Mouse (Mus musculus): ENCODE results near the gene Zfp57. TPM values are rescaled to one million over a fixed set of nuclear protein-coding genes. Genes with fewer than 3 reads are reported as not detected.
A peak's percentile ranks its signal among the peaks of the same experiment; 100 is the strongest.

Gene Zfp57
- polyA plus RNA-seq, 1 experiment from 2014 or later: 10.0 TPM

- no peak overlapping the region for H3K27ac ChIP-seq (replicated peaks)
- DNase-seq (ENCODE audit: low spot score) (no peak), ATAC-seq (ENCODE audit: low FRiP score, low TSS enrichment) (no peak)
- H3K4me3 ChIP-seq (ENCODE audit: low read depth, low read length): no peak overlapping the region
- H3K9me3 ChIP-seq (ENCODE audit: control insufficient read depth, low read length): no peaks in the 10 kb centered on the region
- H3K27me3 ChIP-seq (ENCODE audit: control insufficient read depth, insufficient read depth, low read length): no peaks in the 10 kb centered on the region
- no peaks in the 10 kb centered on the region for H3K4me1 ChIP-seq (replicated peaks; ENCODE audit: control insufficient read depth, insufficient read depth)
- H3K9ac ChIP-seq (ENCODE audit: low read length): no peak overlapping the region
- 65% methylated on average over 1 of the region's 1 CpGs for WGBS
- H3K4me2 ChIP-seq (replicated peaks; ENCODE audit: low read depth): no peak overlapping the region
- H3K36me3 ChIP-seq (ENCODE audit: control insufficient read depth, insufficient read depth, low read length): no peaks in the 10 kb centered on the region
- TF ChIP-seq CTCF (IDR thresholded peaks at IDR 0.05; ENCODE audit: low read depth): no peak
- no peak for TF ChIP-seq EP300 (optimal IDR thresholded peaks at IDR 0.05)
Measured at GRCm38 (mm10) chr17:36966875-36967274, 34.1 kb upstream of the Zfp57 start.

DNA sequence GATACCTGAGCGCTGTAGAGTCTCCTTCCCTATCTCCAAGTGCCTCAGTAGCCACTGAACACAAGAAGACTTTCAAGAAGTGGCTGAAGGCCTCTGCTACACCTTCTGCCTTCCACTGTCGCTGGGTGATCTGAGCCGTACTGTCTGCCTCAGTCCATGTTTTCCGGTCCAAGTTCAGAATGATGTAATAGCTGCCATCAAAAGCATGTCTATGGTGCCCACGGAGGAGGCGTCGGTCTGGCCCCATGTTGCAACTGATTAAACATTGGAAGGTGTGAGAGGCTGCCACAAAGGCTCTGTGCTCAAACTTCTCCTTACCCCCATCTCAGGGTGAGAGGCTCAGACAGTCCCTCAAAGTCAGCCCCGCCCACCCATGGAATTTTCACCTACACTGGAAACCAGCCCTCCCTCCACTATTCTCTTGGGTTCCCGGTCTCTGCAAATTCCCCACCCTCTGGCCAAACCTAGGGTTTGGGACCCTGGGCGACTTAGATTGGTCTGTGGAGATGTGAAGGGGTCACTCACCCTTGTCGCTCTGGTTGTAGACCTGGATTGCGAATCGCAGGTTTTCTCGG lies 30.6 kb upstream of the Zfp57 start:
- Histone ChIP-seq H3K9me3 (ENCODE audit: control insufficient read depth, low read length) (no peaks in the 10 kb centered on the region), H3K27me3 (ENCODE audit: control insufficient read depth, insufficient read depth, low read length) (no peaks in the 10 kb centered on the region), H3K27ac (replicated peaks) (no peak overlapping the region), H3K4me2 (replicated peaks; ENCODE audit: low read depth) (no peak overlapping the region), H3K9ac (ENCODE audit: low read length) (no peak overlapping the region), H3K4me1 (replicated peaks; ENCODE audit: control insufficient read depth, insufficient read depth) (no peaks in the 10 kb centered on the region), H3K4me3 (ENCODE audit: low read depth, low read length) (no peak overlapping the region), H3K36me3 (ENCODE audit: control insufficient read depth, insufficient read depth, low read length) (no peaks in the 10 kb centered on the region)
- WGBS: 71% methylated on average over 14 of the region's 14 CpGs
- DNase-seq (ENCODE audit: low spot score) (no peak), ATAC-seq (ENCODE audit: low FRiP score, low TSS enrichment) (no peak)
- TF ChIP-seq EP300 (optimal IDR thresholded peaks at IDR 0.05) (no peak), CTCF (IDR thresholded peaks at IDR 0.05; ENCODE audit: low read depth) (no peak)

GRCm38 (mm10) chr17:36971172-36971850 lies 29.7 kb upstream of the Zfp57 start:
- Histone ChIP-seq H3K27ac (replicated peaks) (no peak overlapping the region), H3K4me1 (replicated peaks; ENCODE audit: control insufficient read depth, insufficient read depth) (no peaks in the 10 kb centered on the region), H3K27me3 (ENCODE audit: control insufficient read depth, insufficient read depth, low read length) (no peaks in the 10 kb centered on the region), H3K4me2 (replicated peaks; ENCODE audit: low read depth) (no peak overlapping the region), H3K4me3 (ENCODE audit: low read depth, low read length) (no peak overlapping the region), H3K36me3 (ENCODE audit: control insufficient read depth, insufficient read depth, low read length) (no peaks in the 10 kb centered on the region), H3K9ac (ENCODE audit: low read length) (no peak overlapping the region), H3K9me3 (ENCODE audit: control insufficient read depth, low read length) (no peaks in the 10 kb centered on the region)
- no peak for DNase-seq (ENCODE audit: low spot score)
- ATAC-seq (ENCODE audit: low FRiP score, low TSS enrichment): no peak
- 86% methylated on average over 6 of the region's 6 CpGs for WGBS
- TF ChIP-seq EP300 (optimal IDR thresholded peaks at IDR 0.05) (no peak), CTCF (IDR thresholded peaks at IDR 0.05; ENCODE audit: low read depth) (no peak)

GRCm38 (mm10) chr17:36972791-36973190 lies 28.2 kb upstream of the Zfp57 start:
- WGBS: 78% methylated on average over 3 of the region's 3 CpGs
- Histone ChIP-seq H3K27me3 (ENCODE audit: control insufficient read depth, insufficient read depth, low read length) (no peaks in the 10 kb centered on the region), H3K27ac (replicated peaks) (no peak overlapping the region), H3K4me1 (replicated peaks; ENCODE audit: control insufficient read depth, insufficient read depth) (no peaks in the 10 kb centered on the region), H3K4me2 (replicated peaks; ENCODE audit: low read depth) (no peak overlapping the region), H3K36me3 (ENCODE audit: control insufficient read depth, insufficient read depth, low read length) (no peaks in the 10 kb centered on the region), H3K4me3 (ENCODE audit: low read depth, low read length) (no peak overlapping the region), H3K9me3 (ENCODE audit: control insufficient read depth, low read length) (no peaks in the 10 kb centered on the region), H3K9ac (ENCODE audit: low read length) (no peak overlapping the region)
- TF ChIP-seq CTCF (IDR thresholded peaks at IDR 0.05; ENCODE audit: low read depth): no peak
- TF ChIP-seq EP300 (optimal IDR thresholded peaks at IDR 0.05): no peak
- no peak for DNase-seq (ENCODE audit: low spot score)
- ATAC-seq (ENCODE audit: low FRiP score, low TSS enrichment): no peak

DNA sequence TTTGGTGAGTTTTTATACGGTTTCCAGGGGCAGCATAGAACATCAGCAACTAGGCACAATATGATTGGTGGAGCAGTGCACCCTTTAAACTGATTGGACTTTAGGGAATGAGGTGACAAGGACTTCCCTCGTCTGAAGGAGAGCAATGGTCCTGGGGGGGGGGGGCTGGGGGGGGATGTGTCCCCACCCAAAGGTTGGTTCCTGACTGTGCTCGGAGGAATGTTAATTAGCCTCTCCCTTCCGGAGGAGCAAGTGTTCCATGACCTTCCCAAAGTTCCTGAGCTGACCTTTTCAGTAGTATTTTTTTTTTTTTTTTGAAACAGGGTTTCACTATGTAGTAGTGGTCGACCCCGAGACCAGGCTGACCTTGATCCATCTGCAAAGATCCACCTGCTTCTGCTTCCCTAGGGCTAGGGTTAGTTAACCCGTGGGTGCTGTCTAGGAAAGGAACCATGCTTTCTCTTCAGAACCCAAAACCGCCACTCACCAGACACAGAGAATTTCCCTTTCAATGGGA lies 27.6 kb upstream of the Zfp57 start:
- Histone ChIP-seq H3K4me2 (replicated peaks; ENCODE audit: low read depth) (no peak overlapping the region), H3K27ac (replicated peaks) (no peak overlapping the region), H3K4me1 (replicated peaks; ENCODE audit: control insufficient read depth, insufficient read depth) (no peaks in the 10 kb centered on the region), H3K36me3 (ENCODE audit: control insufficient read depth, insufficient read depth, low read length) (no peaks in the 10 kb centered on the region), H3K27me3 (ENCODE audit: control insufficient read depth, insufficient read depth, low read length) (no peaks in the 10 kb centered on the region), H3K4me3 (ENCODE audit: low read depth, low read length) (no peak overlapping the region), H3K9ac (ENCODE audit: low read length) (no peak overlapping the region), H3K9me3 (ENCODE audit: control insufficient read depth, low read length) (no peaks in the 10 kb centered on the region)
- DNase-seq (ENCODE audit: low spot score) (no peak), ATAC-seq (ENCODE audit: low FRiP score, low TSS enrichment) (no peak)
- WGBS: 57% methylated on average over 8 of the region's 8 CpGs
- TF ChIP-seq EP300 (optimal IDR thresholded peaks at IDR 0.05) (no peak), CTCF (IDR thresholded peaks at IDR 0.05; ENCODE audit: low read depth) (no peak)

DNA sequence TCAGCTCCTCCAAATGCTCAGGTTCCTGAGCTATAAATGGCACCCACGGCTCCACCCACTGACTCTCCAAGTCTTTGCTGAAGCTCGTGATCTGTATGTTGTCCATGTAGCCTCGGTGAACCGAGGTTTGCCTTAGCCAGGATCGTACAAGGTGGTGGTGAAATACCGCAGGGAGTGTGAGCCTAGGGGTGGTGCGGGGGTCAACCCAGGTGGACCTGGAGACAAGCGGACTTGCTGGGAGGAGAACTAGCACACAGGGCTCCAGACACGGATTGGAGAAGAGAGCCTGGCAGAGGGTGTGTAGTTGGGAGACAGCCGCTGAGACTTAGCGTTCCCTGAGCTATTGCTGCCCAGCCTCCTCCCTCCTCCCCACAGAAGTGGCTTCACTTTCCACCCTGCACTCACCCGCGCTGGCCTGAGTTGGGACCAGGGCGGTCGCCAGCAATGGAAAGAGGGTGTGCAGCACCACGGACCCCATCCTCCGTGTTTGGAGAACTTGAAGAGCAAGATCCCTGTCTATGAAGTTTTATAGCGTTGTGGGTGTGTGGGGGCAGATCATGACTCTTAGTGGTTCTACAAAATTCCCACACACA lies 19.6 kb upstream of the Zfp57 start, which contains the start of gene 2410137M14Rik:
Gene 2410137M14Rik (minus strand): TSS at position 17 of the 593 bp plus-strand sequence.
- no peaks in the 10 kb centered on the region for H3K9me3 ChIP-seq (ENCODE audit: control insufficient read depth, low read length)
- no peak for ATAC-seq (ENCODE audit: low FRiP score, low TSS enrichment)
- 7% methylated on average over 18 of the region's 18 CpGs for WGBS
- no peaks in the 10 kb centered on the region for H3K27me3 ChIP-seq (ENCODE audit: control insufficient read depth, insufficient read depth, low read length)
- H3K4me1 ChIP-seq (replicated peaks; ENCODE audit: control insufficient read depth, insufficient read depth): peaks cover 2% of the 10 kb centered on the region; the same call in 1 of the 2 replicates
- H3K4me2 ChIP-seq (replicated peaks; ENCODE audit: low read depth): peak within 1 kb of the TSS; percentile 44
- TF ChIP-seq CTCF (IDR thresholded peaks at IDR 0.05; ENCODE audit: low read depth): no peak
- no peak for TF ChIP-seq EP300 (optimal IDR thresholded peaks at IDR 0.05)
- no peaks in the 10 kb centered on the region for H3K36me3 ChIP-seq (ENCODE audit: control insufficient read depth, insufficient read depth, low read length)
- H3K4me3 ChIP-seq (ENCODE audit: low read depth, low read length): peak within 1 kb of the TSS; percentile 13; the same call in 1 of the 2 replicates
- H3K27ac ChIP-seq (replicated peaks): no peak within 1 kb of the TSS
- no peak within 1 kb of the TSS for H3K9ac ChIP-seq (ENCODE audit: low read length)
- DNase-seq (ENCODE audit: low spot score): no peak
